Mouse (Mus musculus) G1E (cell line): ENCODE data around the gene Nup88.

Source experiments
- CTCF ChIP-seq: IDR thresholded peaks from 2 replicates; pipeline ENCODE4 v1.5.1; 2012; ENCODE audit warnings: low read depth, low read length, inconsistent platforms, mixed read lengths
- GATA1 ChIP-seq: IDR thresholded peaks from 2 replicates; pipeline ENCODE4 v1.6.1; 2012; ENCODE audit warnings: borderline replicate concordance, low read length, inconsistent platforms, mixed read lengths
- GATA2 ChIP-seq: IDR thresholded peaks from 2 replicates; pipeline ENCODE4 v1.6.1; 2012; ENCODE audit warnings: low read depth, low read length, inconsistent platforms, borderline replicate concordance
- TAL1 ChIP-seq: conservative IDR thresholded peaks from 2 replicates; pipeline ENCODE4 v1.6.1; 2012; ENCODE audit warnings: low read depth, low read length, inconsistent platforms, mixed read lengths

DNA sequence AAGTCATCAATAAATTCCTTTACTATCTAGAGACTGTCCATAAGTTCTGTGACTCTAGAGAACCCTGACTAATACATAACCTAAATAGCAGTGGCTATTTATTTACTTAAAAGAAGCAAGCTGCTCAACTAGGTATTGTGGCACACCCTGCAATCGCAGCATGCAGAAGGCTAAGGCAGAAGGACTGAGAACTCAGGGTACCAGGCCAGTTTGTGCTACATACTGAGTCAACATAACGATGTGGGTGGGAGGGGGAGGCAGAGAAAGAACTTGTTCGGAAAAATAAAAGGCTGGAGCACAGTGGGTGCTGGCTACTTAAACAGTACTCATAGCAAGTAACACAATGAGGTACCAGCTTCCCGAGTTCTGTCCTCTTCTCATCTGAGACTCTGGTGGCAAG is 31.4 kb upstream of the Nup88 start:
- no peak for TF ChIP-seq CTCF
- no peak for TF ChIP-seq GATA2
- no peak for TF ChIP-seq TAL1
- TF ChIP-seq GATA1 = no peak
